Mouse (Mus musculus): ENCODE results near the gene Hdac1. TPM values are rescaled to one million over a fixed set of nuclear protein-coding genes. Genes with fewer than 3 reads are reported as not detected.
A peak's percentile ranks its signal among the peaks of the same experiment; 100 is the strongest.

The Hdac1 gene
- polyA plus RNA-seq, 1 experiment, result 156 TPM

DNA sequence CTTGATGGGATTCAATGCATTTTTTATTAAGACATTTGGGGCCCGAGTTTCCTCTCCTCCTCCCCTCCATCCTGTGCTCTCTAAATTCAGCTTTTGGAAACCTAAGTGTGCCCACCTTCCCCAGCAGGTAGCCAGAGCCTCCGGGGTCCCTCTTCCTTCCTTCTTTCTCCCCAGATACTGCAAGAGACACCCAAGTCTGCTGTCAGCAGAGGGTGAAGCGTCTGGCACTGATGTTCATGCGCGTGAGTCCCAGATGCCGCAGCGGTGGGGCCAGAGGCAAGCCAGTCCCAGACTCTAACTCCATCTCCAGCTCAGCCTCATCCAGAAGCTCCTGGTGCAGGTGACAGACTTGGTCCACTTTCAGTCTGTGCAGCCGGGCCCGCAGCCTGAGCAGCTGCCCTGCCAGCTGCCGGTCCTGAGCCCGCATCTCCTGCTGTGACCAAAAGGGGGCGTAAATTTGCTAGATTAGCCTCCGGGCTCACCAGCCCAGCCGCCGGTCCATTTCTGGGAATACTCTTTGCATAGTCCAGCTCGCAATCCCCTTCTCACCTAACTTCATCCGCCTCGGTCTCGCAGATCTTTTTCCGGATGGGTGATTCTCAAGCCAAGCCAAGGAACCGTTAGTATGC lies 34.5 kb upstream of the Hdac1 start:
- no peak overlapping the region for H3K4me3 ChIP-seq (ENCODE audit: insufficient read depth, low read length)
- TF ChIP-seq POLR2A (IDR thresholded peaks at IDR 0.05; ENCODE audit: low read depth, low read length), result no peak
- peak; percentile 30; the same call in 1 of the 2 replicates for TF ChIP-seq CTCF (IDR thresholded peaks at IDR 0.05; ENCODE audit: borderline replicate concordance, insufficient read depth, low read length)
- no peaks in the 10 kb centered on the region for H3K4me1 ChIP-seq (ENCODE audit: control insufficient read depth, insufficient read depth, low read length)
- H3K27ac ChIP-seq (ENCODE audit: insufficient read depth, low read length), result no peak overlapping the region

DNA sequence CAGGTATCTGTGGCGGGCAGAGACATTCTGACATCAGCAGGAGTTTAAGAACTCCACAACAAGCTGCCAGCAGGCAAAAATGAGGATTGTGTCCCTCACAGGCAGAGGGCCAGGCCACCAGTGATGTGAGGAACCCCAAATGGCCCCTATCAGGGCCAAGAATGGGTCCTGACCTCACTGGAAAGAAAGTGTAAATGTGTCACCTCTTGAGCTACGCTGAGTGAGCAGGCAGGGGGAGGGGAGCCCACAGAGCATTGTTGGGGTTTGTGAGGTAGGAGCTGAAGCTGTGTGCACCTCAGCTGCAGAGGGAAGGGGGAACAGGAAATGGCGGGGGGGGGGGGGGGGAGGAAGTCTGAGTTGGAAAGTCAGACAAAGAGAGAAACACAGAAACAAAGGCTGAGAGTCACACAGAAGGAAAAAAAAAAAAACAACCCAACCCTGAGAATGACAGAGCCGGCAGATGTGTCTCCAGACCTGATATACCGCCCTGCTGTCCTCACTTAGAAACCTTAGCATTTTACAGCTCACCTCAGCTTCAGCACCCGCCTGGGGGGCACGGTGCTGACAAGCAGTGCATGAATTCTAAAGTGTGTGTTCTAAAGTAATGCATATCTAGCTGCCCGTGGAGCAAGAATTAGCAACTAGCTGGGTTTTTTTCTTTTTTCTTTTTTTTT lies 32.8 kb upstream of the Hdac1 start:
- TF ChIP-seq POLR2A (IDR thresholded peaks at IDR 0.05; ENCODE audit: low read depth, low read length) (no peak), CTCF (IDR thresholded peaks at IDR 0.05; ENCODE audit: borderline replicate concordance, insufficient read depth, low read length) (no peak)
- Histone ChIP-seq H3K4me1 (ENCODE audit: control insufficient read depth, insufficient read depth, low read length) (no peaks in the 10 kb centered on the region), H3K4me3 (ENCODE audit: insufficient read depth, low read length) (no peak overlapping the region), H3K27ac (ENCODE audit: insufficient read depth, low read length) (no peak overlapping the region)

DNA sequence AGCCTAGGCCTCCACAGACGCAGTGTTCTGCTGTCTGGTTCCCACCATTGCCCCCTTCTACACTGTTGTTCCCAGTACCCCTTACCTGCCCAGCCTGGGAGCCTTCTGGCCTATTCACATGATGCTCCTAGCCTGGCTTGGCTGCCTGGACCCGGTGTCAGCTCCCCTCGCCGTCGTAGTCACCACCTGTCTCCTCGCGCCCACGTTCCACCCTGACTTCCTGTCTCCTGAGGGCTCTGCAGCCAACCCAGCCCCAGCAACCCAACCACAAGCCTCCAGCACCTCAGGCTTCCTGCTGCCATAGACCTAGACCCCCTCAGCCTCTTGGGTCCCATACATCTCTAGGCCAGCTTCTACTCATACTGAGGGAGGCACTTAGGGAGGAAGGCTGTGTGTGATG lies 30.9 kb upstream of the Hdac1 start, which contains the start of gene Lck:
Lck (minus strand) TSS at position 212 of the 400 bp plus-strand sequence.
- H3K4me1 ChIP-seq (ENCODE audit: control insufficient read depth, insufficient read depth, low read length), result no peaks in the 10 kb centered on the region
- TF ChIP-seq CTCF (IDR thresholded peaks at IDR 0.05; ENCODE audit: borderline replicate concordance, insufficient read depth, low read length), result no peak
- TF ChIP-seq POLR2A (IDR thresholded peaks at IDR 0.05; ENCODE audit: low read depth, low read length), result no peak
- no peak within 1 kb of the TSS for H3K4me3 ChIP-seq (ENCODE audit: insufficient read depth, low read length)
- H3K27ac ChIP-seq (ENCODE audit: insufficient read depth, low read length), result no peak within 1 kb of the TSS

DNA sequence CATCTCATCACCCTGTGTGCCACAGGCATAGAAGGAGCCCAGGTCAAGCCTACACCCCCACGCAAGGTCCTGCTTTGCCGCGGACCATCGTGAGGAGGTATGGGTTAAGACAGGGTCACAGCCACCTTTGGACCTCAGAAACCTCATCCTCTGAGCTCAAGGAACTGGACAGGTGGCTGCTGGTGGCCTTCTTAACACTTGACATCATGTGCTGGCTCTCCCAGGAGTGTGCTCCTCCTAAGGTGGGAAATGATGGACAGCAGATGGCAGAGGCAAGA lies 30.5 kb upstream of the Hdac1 start:
- Histone ChIP-seq H3K27ac (ENCODE audit: insufficient read depth, low read length) (no peak overlapping the region), H3K4me1 (ENCODE audit: control insufficient read depth, insufficient read depth, low read length) (no peaks in the 10 kb centered on the region), H3K4me3 (ENCODE audit: insufficient read depth, low read length) (no peak overlapping the region)
- TF ChIP-seq CTCF (IDR thresholded peaks at IDR 0.05; ENCODE audit: borderline replicate concordance, insufficient read depth, low read length) (no peak), POLR2A (IDR thresholded peaks at IDR 0.05; ENCODE audit: low read depth, low read length) (no peak)

DNA sequence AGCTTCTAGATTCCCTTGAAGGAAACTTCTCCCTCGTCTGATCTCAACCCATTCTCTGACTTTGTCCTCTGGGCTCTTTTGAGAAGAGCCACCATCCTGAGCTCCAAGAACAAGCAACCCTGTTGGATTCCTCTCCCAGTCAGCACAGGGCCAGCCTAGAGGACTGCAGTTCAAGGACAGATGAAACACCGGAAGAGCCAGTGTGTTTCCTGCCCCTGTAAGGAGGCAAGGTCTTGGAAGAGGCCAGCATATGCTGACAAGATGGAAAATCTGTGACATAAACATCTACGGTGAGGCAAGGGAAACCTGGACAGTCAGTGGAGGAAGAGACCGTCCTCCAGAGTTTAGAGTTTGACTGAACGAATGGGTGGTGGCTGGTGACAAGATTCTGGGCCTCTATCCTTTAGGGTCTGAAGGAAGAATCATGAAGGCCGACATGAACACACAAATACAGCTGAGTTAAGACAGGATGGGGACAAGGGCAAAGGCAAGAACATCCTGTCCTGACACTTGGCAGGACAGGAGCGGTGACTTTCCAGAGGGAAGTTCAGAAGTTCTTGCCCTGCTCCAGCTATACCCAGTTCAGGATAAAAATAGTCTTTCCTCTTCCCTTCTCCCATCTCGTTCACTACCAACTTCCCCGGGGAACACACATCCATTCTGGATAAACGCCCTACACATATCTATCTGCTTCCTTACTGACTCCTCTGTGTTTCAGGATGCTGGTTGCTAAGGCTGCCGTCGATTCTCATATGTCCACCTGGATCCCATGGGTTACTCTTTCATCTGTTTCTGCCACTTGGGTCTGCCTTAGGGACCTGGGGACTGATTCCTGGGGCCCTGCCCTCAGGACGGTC lies 30.0 kb upstream of the Hdac1 start:
- H3K4me1 ChIP-seq (ENCODE audit: control insufficient read depth, insufficient read depth, low read length), result no peaks in the 10 kb centered on the region
- no peak overlapping the region for H3K27ac ChIP-seq (ENCODE audit: insufficient read depth, low read length)
- TF ChIP-seq POLR2A (IDR thresholded peaks at IDR 0.05; ENCODE audit: low read depth, low read length) (no peak), CTCF (IDR thresholded peaks at IDR 0.05; ENCODE audit: borderline replicate concordance, insufficient read depth, low read length) (no peak)
- H3K4me3 ChIP-seq (ENCODE audit: insufficient read depth, low read length), result no peak overlapping the region

DNA sequence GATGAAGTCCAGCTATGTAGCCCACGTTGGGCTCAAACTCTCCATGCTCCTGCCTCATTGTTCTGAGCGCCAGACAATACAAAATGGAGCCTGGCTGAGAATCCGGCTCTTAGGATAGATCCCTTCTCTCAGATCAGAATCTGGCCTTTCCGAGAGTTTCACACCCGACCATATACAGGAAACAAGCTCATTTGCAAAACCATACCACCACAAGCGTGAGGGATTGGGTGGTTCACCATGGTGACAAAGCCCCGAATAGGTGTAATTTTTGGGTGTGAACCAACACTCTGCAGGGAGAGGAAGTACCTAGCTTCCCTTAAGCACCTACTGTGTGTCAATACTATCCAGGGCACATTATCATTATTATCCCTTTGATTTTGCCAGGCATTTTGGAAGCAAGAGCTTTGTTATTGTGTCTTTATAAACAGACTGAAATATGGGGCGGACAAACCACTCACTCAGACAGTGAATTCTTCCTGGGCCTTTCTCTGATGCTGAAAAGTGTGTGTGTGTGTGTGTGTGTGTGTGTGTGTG lies 29.1 kb upstream of the Hdac1 start:
- Histone ChIP-seq H3K4me3 (ENCODE audit: insufficient read depth, low read length) (no peak overlapping the region), H3K27ac (ENCODE audit: insufficient read depth, low read length) (no peak overlapping the region), H3K4me1 (ENCODE audit: control insufficient read depth, insufficient read depth, low read length) (no peaks in the 10 kb centered on the region)
- TF ChIP-seq POLR2A (IDR thresholded peaks at IDR 0.05; ENCODE audit: low read depth, low read length) (no peak), CTCF (IDR thresholded peaks at IDR 0.05; ENCODE audit: borderline replicate concordance, insufficient read depth, low read length) (no peak)

DNA sequence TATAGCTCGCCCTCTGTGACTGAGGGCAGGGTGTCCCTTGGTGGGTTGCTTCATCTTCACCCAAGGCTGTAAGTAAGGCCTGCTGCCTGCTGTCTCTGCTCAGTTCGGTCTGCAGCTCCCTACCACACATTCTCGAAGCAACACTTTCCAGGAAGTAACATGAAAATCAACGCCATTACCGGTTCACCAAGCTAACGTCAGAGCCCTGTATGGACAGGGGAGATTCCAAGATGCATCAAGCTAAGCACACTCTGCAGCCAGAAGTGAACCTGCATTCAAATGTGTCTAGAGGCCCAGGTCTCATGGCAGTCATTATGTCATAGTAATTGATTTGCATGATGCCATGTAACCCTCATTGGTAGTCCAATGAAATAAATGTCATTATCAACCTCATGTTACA lies 27.5 kb upstream of the Hdac1 start:
- TF ChIP-seq CTCF (IDR thresholded peaks at IDR 0.05; ENCODE audit: borderline replicate concordance, insufficient read depth, low read length) (no peak), POLR2A (IDR thresholded peaks at IDR 0.05; ENCODE audit: low read depth, low read length) (no peak)
- Histone ChIP-seq H3K4me1 (ENCODE audit: control insufficient read depth, insufficient read depth, low read length) (no peaks in the 10 kb centered on the region), H3K27ac (ENCODE audit: insufficient read depth, low read length) (no peak overlapping the region), H3K4me3 (ENCODE audit: insufficient read depth, low read length) (no peak overlapping the region)

DNA sequence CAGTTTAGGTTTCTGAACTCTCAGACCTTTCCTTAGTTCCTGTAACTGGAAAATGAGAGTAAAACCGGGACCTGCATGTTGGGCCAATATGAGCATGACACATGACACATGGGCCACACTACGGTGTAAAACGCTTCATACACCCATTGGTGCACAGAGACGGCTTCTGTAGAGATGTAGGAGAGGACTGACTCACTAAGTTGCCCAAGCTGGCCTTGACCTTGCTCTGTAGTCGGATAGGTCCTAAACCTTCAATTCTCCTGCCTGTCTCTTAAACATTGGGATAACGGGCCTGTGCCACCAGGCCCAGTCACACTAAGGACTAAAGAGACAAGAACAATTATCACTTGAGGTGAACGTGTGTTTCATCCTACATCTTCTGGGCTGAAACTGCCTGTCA lies 25.9 kb upstream of the Hdac1 start:
- TF ChIP-seq POLR2A (IDR thresholded peaks at IDR 0.05; ENCODE audit: low read depth, low read length) (no peak), CTCF (IDR thresholded peaks at IDR 0.05; ENCODE audit: borderline replicate concordance, insufficient read depth, low read length) (no peak)
- H3K27ac ChIP-seq (ENCODE audit: insufficient read depth, low read length), result no peak overlapping the region

DNA sequence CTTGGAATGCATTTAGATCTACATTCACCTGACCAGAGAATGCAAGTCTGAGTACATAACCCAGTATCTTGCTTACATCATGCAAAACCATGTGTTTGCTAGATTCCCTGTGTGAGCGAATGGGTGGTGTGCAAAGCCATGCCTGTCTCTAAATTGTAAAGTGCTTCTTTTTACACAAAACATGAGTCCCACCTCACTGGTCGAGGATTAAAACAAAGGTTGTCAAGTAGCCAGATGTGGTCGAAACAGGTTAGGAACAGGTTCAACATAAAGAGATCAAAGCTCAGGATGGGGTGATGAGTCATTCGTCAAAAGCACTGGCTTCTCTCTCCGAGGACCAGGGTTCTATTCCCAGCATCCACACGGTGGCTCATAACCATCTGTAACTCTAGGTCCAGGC lies 22.6 kb upstream of the Hdac1 start:
- TF ChIP-seq POLR2A (IDR thresholded peaks at IDR 0.05; ENCODE audit: low read depth, low read length) (no peak), CTCF (IDR thresholded peaks at IDR 0.05; ENCODE audit: borderline replicate concordance, insufficient read depth, low read length) (no peak)
- Histone ChIP-seq H3K4me3 (ENCODE audit: insufficient read depth, low read length) (no peak overlapping the region), H3K27ac (ENCODE audit: insufficient read depth, low read length) (no peak overlapping the region), H3K4me1 (ENCODE audit: control insufficient read depth, insufficient read depth, low read length) (no peaks in the 10 kb centered on the region)

More for the DNA sequence above, 25.9 kb upstream of the Hdac1 start:
- H3K4me1 ChIP-seq (ENCODE audit: control insufficient read depth, insufficient read depth, low read length), result no peaks in the 10 kb centered on the region
- H3K4me3 ChIP-seq (ENCODE audit: insufficient read depth, low read length), result no peak overlapping the region

Data from embryonic fibroblast, embryonic 13.5 days (primary cell).